Mouse (Mus musculus) kidney, postnatal 0 days (tissue): ENCODE measurements around the gene Psmb10. TPM values are rescaled to one million over a fixed set of nuclear protein-coding genes. Genes with fewer than 3 reads are reported as not detected.

ENCODE experiments used
- ATAC-seq: fragments of 200-750 bp; cut with Nextera tagmentation; replicated peaks from 2 replicates; pipeline ENCODE4 v1.8.0; 2017; ENCODE audit warnings: low read depth, moderate number of reproducible peaks, moderate TSS enrichment, moderate library complexity; ENCODE audit not compliant: low FRiP score
- DNase-seq: peaks from one replicate; pipeline ENCODE4 v3.0.0-alpha.2; 2016; ENCODE audit warnings: low spot score
- H3K27ac ChIP-seq: fragments of 300-500 bp; sonication (generic); 2 replicates; pipeline ENCODE4 v1.5.1; 2014; ENCODE audit warnings: mild to moderate bottlenecking
- H3K27me3 ChIP-seq: fragments of 300-500 bp; sonication (generic); 2 replicates; pipeline ENCODE4 v1.6.1; 2014; ENCODE audit warnings: low read length, mixed read lengths; ENCODE audit not compliant: insufficient read depth
- H3K36me3 ChIP-seq: fragments of 300-500 bp; sonication (generic); 2 replicates; pipeline ENCODE4 v1.6.1; 2014; ENCODE audit warnings: low read length, mixed read lengths; ENCODE audit not compliant: insufficient read depth
- H3K4me1 ChIP-seq: fragments of 300-500 bp; sonication (generic); replicated peaks from 2 replicates; pipeline ENCODE4 v1.6.1; 2014; ENCODE audit warnings: antibody characterized with exemption, low read length, mixed read lengths; ENCODE audit not compliant: insufficient read depth
- H3K4me2 ChIP-seq: fragments of 300-500 bp; sonication (generic); 2 replicates; pipeline ENCODE4 v1.6.1; 2014; ENCODE audit warnings: mild to moderate bottlenecking, low read length, moderate library complexity, mixed read lengths
- H3K4me3 ChIP-seq: fragments of 300-500 bp; sonication (generic); replicated peaks from 2 replicates; pipeline ENCODE4 v1.5.1; 2014; ENCODE audit warnings: low read depth, low read length
- H3K9ac ChIP-seq: fragments of 300-500 bp; sonication (generic); 2 replicates; pipeline ENCODE4 v1.6.1; 2014; ENCODE audit warnings: low read depth, low read length
- H3K9me3 ChIP-seq: fragments of 300-500 bp; sonication (generic); replicated peaks from 2 replicates; pipeline ENCODE4 v1.6.1; 2016; ENCODE audit warnings: low read length, inconsistent platforms, mixed read lengths
- CTCF ChIP-seq: IDR thresholded peaks from 2 replicates; pipeline ENCODE4 v1.5.1; 2016; ENCODE audit warnings: antibody characterized with exemption, low read depth, mild to moderate bottlenecking, moderate library complexity
- WGBS: fragments of 180-500 bp; shearing (Covaris S2); extraction: QIAGEN DNeasy Blood & Tissue Kit; methylation state at CpG from one replicate; pipeline ENCODE4 v1.1.7; 2014; 5-methylcytosine and 5-hydroxymethylcytosine counted together
- polyA plus RNA-seq: library from polyadenylated mRNA; unstranded; fragments of >200 nt; fragmentation: Nextera tagmentation; extraction: Ambion mirVana; gene quantifications from 2 replicates; pipeline ENCODE4 v1.2.1, GENCODE M21; 2015

Gene Psmb10
- polyA plus RNA-seq, 1 experiment from 2014 or later = 63.1 TPM

DNA sequence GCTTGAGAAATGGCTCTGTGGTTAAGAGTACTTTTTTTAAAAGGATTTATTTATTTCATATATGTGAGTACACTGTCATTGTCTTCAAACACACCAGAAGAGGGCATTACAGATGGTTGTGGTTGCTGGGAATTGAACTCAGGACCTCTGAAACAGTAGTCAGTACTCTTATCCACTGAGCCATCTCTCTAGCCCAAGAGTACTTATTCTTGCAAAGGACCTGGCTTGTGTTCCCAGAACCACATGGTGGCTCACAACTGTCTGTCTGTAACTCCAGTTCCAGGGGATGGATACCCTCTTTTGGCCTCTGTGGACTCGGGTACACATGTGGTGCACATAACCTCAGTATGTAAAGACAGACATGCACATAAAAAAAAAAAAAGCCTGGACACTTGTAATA is 31.1 kb upstream of the Psmb10 start:
- H3K4me2 ChIP-seq = no peak overlapping the region
- H3K36me3 ChIP-seq = no peaks in the 10 kb centered on the region
- no peak for TF ChIP-seq CTCF
- no peaks in the 10 kb centered on the region for H3K27me3 ChIP-seq
- H3K4me3 ChIP-seq = no peak overlapping the region
- no peak overlapping the region for H3K9ac ChIP-seq
- ATAC-seq = no peak
- WGBS = 59% methylated on average over 1 of the region's 1 CpGs
- no peak overlapping the region for H3K27ac ChIP-seq
- no peak for DNase-seq
- no peaks in the 10 kb centered on the region for H3K9me3 ChIP-seq
- peaks cover 20% of the 10 kb centered on the region for H3K4me1 ChIP-seq

GRCm38 (mm10) chr8:105966692-105967311 is 28.6 kb upstream of the Psmb10 start:
- WGBS = 10% methylated on average over 19 of the region's 19 CpGs
- DNase-seq = peak; percentile 89
- 0 out of 2 replicates have a peak overlapping the region, but pooled peaks have one; percentile 23 for H3K9ac ChIP-seq

DNA sequence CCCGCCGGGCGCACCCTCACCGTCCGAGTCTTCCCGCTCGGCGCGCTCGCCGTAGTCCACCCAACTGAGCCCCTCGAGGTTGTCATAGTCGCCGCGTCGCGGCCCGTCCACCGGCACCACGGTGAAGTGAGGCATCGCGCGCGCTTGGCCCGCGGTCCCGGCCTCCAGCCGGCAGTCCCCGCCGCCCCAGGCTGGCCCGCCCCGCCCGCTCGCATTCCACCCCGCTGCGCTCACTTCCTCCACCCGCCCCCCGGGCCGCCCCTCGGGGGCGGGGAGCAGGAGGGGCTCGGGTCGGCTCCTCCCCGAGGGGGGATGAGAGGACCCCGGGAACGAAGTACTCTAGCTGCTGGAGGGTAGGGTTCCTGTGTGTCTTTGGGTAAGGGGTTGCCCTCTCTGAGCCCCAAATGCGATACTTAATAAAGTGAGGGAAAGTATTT is 27.7 kb upstream of the Psmb10 start, which contains the start of gene Slc12a4:
Slc12a4 (minus strand) TSS at position 193 of the 437 bp plus-strand sequence.
- peak; percentile 89 for DNase-seq
- peak within 1 kb of the TSS; percentile 89 for H3K9ac ChIP-seq
- no peaks in the 10 kb centered on the region for H3K9me3 ChIP-seq
- no peaks in the 10 kb centered on the region for H3K36me3 ChIP-seq
- peak within 1 kb of the TSS; percentile 91 for H3K27ac ChIP-seq
- peak within 1 kb of the TSS; percentile 85 for H3K4me3 ChIP-seq
- no peaks in the 10 kb centered on the region for H3K27me3 ChIP-seq
- no peak for TF ChIP-seq CTCF
- ATAC-seq = peak; percentile 90
- peak within 1 kb of the TSS; percentile 87 for H3K4me2 ChIP-seq
- peaks cover 20% of the 10 kb centered on the region for H3K4me1 ChIP-seq
- under 1% methylated on average over 47 of the region's 47 CpGs for WGBS

More at GRCm38 (mm10) chr8:105966692-105967311, 28.6 kb upstream of the Psmb10 start:
- no peak for ATAC-seq
- Histone ChIP-seq H3K27ac (peak overlapping the region; percentile 64), H3K9me3 (no peaks in the 10 kb centered on the region), H3K4me3 (peak overlapping the region; percentile 85; the same call in 1 of the 2 replicates), H3K27me3 (no peaks in the 10 kb centered on the region), H3K4me2 (peak overlapping the region; percentile 87), H3K36me3 (no peaks in the 10 kb centered on the region), H3K4me1 (peaks cover 20% of the 10 kb centered on the region)
- 0 out of 2 replicates have a peak, but pooled peaks have one; percentile 3 for TF ChIP-seq CTCF

- peaks cover 20% of the 10 kb centered on the region for H3K4me1 ChIP-seq
- peak overlapping the region; percentile 91 for H3K27ac ChIP-seq
- 5% methylated on average over 38 of the region's 40 CpGs for WGBS
- DNase-seq = peak; percentile 53
- no peaks in the 10 kb centered on the region for H3K9me3 ChIP-seq
- no peaks in the 10 kb centered on the region for H3K36me3 ChIP-seq
- no peaks in the 10 kb centered on the region for H3K27me3 ChIP-seq
- ATAC-seq = peak; percentile 59
- peak overlapping the region; percentile 89 for H3K9ac ChIP-seq
- H3K4me3 ChIP-seq = peak overlapping the region; percentile 85
- TF ChIP-seq CTCF = no peak
- peak overlapping the region; percentile 87 for H3K4me2 ChIP-seq
Measured at GRCm38 (mm10) chr8:105965266-105965904, 27.1 kb upstream of the Psmb10 start.

DNA sequence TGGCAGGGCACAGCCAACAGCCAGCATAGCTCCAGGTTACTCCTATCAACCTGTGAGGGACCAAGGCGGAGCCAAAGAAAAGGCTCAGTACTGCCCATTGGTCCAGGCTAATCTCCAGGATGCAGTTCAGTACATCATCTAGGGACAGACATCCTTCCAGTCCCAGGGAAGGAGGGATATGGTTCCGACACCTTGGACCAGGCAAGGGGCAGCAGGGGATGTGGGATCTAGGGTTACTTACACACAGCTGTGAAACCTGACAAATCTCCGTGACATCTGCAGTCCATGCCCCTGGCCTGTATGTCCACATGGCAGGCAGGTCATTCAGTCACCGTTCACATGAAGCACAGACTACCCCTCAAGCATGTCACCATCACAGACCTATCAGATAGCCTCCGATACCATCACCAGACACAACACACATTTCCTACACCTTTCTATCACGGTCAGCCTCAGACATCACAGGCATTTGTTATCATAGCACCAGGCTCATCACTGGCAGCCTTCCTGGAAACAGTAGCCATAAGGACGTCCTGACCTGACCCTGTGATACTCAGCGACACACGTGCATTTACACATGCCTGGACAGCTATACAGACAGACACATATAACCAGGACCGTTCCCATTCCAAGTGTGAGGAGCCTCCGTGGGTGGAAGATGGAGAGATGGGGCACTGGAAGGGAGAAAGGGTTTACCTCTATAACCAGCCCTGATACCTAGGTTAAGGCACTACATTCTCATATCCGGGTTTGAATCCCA is 26.4 kb upstream of the Psmb10 start:
- Histone ChIP-seq H3K4me2 (peak overlapping the region; percentile 87), H3K9me3 (no peaks in the 10 kb centered on the region), H3K27ac (no peak overlapping the region), H3K9ac (peak overlapping the region; percentile 89), H3K4me3 (peak overlapping the region; percentile 85), H3K4me1 (peaks cover 20% of the 10 kb centered on the region), H3K27me3 (no peaks in the 10 kb centered on the region), H3K36me3 (no peaks in the 10 kb centered on the region)
- WGBS = 51% methylated on average over 12 of the region's 12 CpGs
- no peak for ATAC-seq
- no peak for TF ChIP-seq CTCF
- no peak for DNase-seq

DNA sequence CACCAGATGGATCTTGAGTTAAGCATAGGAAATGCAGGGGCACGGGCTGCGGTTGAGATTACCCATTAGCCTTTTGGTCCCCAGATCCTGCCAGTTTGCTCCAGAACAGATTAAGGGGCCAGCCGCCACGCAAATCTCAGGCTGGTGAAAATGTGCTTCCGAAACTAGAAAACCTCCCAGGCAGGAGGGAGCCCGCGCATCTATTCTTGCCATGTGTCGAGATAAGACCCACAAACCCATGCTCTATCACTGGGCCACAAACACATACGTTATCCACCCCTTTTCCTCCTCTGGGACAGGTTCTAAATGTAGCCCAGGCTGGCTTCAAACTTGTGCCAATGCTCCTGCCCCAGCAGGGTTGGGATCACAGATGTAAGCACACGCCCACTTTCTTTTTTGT is 23.3 kb upstream of the Psmb10 start:
- 90% methylated on average over 10 of the region's 10 CpGs for WGBS
- TF ChIP-seq CTCF = no peak

More for the DNA sequence above, 23.3 kb upstream of the Psmb10 start:
- DNase-seq (no peak), ATAC-seq (no peak)
- no peak overlapping the region for H3K27ac ChIP-seq
- no peak overlapping the region for H3K9ac ChIP-seq
- no peak overlapping the region for H3K4me2 ChIP-seq
- H3K4me3 ChIP-seq = no peak overlapping the region
- 0 out of 2 replicates have a peak, but pooled peaks cover 2% of the 10 kb centered on the region for H3K36me3 ChIP-seq
- no peaks in the 10 kb centered on the region for H3K27me3 ChIP-seq
- no peaks in the 10 kb centered on the region for H3K9me3 ChIP-seq
- H3K4me1 ChIP-seq = peaks cover 13% of the 10 kb centered on the region
